ENCODE assay signal across 9 mouse cellular contexts in the genomic region with DNA sequence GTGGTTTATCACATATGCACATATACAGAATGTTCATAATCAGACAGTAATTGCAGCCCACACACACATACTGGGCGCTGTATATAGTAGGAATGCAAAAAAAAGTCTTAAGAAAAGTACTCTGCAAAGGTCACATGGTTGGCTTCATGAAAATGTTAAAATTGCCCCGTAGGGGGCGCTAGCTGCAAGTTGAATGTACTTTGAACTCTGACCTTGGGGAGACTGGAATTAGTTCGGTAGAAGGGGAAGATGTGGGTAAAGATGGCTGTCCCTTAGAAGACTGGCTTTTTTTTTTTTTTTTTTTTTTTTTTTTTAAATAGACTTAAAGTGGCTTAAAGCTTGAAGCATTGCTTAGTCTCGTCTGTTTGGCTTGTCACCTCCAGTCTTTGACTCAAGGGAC. TPM values are rescaled to one million over a fixed set of nuclear protein-coding genes. Genes with fewer than 3 reads are reported as not detected.
A peak's percentile ranks its signal among the peaks of the same experiment; 100 is the strongest.
DNase-seq lines count a peak whose midpoint lies in the region; ATAC-seq and TF ChIP-seq lines count a peak whose summit lies in the region.
"Had no signal": no experiment of that assay in that cellular context is flagged by ENCODE, and none has a peak within 500 bp of the region (broad histone marks: within the 10 kb centered on the region; RNA-seq: fewer than 3 reads in every experiment).

No protein-coding gene starts in this region.

- peak; percentile 59 for TF ChIP-seq CTCF in forebrain, postnatal 0 days (IDR thresholded peaks at IDR 0.05; ENCODE audit: low read depth)
- peak; percentile 67 for TF ChIP-seq CTCF in lung, embryonic 14.5 days (IDR thresholded peaks at IDR 0.05; ENCODE audit: low read depth)
- TF ChIP-seq CTCF in spleen, adult 2 months (IDR thresholded peaks at IDR 0.05; ENCODE audit: extremely low read depth, insufficient read depth, insufficient read length, insufficient replicate concordance): peak; percentile 29; the same call in 1 of the 2 replicates

- H3K4me2 ChIP-seq in forebrain, postnatal 0 days (ENCODE audit: low read depth): no peak overlapping the region
- H3K4me2 ChIP-seq in forebrain, embryonic 12.5 days: no peak overlapping the region
- no peak overlapping the region for H3K4me2 ChIP-seq in lung, embryonic 14.5 days
- H3K4me2 ChIP-seq: limb, embryonic 12.5 days had no signal

- H3K27me3 ChIP-seq in forebrain, postnatal 0 days (ENCODE audit: insufficient read depth, low read length): no peaks in the 10 kb centered on the region
- H3K27me3 ChIP-seq in forebrain, embryonic 12.5 days: no peaks in the 10 kb centered on the region
- no peaks in the 10 kb centered on the region for H3K27me3 ChIP-seq in lung, embryonic 14.5 days (ENCODE audit: insufficient read depth, low read length)
- H3K27me3 ChIP-seq in spleen, adult 2 months (ENCODE audit: control insufficient read depth, insufficient read depth, low read length): no peaks in the 10 kb centered on the region
- H3K27me3 ChIP-seq: limb, embryonic 12.5 days had no signal

- no peak overlapping the region for H3K27ac ChIP-seq in forebrain, postnatal 0 days (ENCODE audit: low read depth, low read length)
- H3K27ac ChIP-seq in forebrain, embryonic 12.5 days: no peak overlapping the region
- no peak overlapping the region for H3K27ac ChIP-seq in lung, embryonic 14.5 days (ENCODE audit: low read depth)
- no peak overlapping the region for H3K27ac ChIP-seq in spleen, adult 2 months (ENCODE audit: insufficient read depth, low read length)
- H3K27ac ChIP-seq: limb, embryonic 12.5 days had no signal

- H3K36me3 ChIP-seq in forebrain, postnatal 0 days (ENCODE audit: insufficient read depth): no peaks in the 10 kb centered on the region
- 0 out of 2 replicates have a peak, but pooled peaks cover 3% of the 10 kb centered on the region for H3K36me3 ChIP-seq in forebrain, embryonic 12.5 days (replicated peaks)
- no peaks in the 10 kb centered on the region for H3K36me3 ChIP-seq in lung, embryonic 14.5 days (ENCODE audit: insufficient read depth)
- no peaks in the 10 kb centered on the region for H3K36me3 ChIP-seq in spleen, adult 2 months (ENCODE audit: control insufficient read depth, insufficient read depth, low read length)
- H3K36me3 ChIP-seq: limb, embryonic 12.5 days had no signal

- peak; percentile 70 for DNase-seq in forebrain, postnatal 0 days
- DNase-seq in A20 (ENCODE audit: low read depth, low spot score): peak; percentile 83
- peak; percentile 59 for DNase-seq in adrenal gland, adult 8-10 months
- DNase-seq in embryo, embryonic 9.5 days (ENCODE audit: extremely low spot score): peak; percentile 63
- DNase-seq in lung, embryonic 14.5 days: peak; percentile 87
- peak; percentile 63 to 65 for DNase-seq in spleen, adult 2 months (ENCODE audit: low read depth in 1 of 2, low spot score in 2 of 2)

- H3K4me3 ChIP-seq in forebrain, postnatal 0 days (ENCODE audit: low read depth, low read length): no peak overlapping the region
- H3K4me3 ChIP-seq in forebrain, embryonic 12.5 days (replicated peaks): no peak overlapping the region
- no peak overlapping the region for H3K4me3 ChIP-seq in lung, embryonic 14.5 days (ENCODE audit: low read depth, low read length)
- no peak overlapping the region for H3K4me3 ChIP-seq in spleen, adult 2 months (ENCODE audit: extremely low read depth, insufficient read depth, insufficient read length)
- H3K4me3 ChIP-seq: limb, embryonic 12.5 days had no signal

- TF ChIP-seq POLR2A in spleen, adult 2 months (IDR thresholded peaks at IDR 0.05; ENCODE audit: low read depth, low read length): no peak

- 17% methylated on average over 5 of the region's 5 CpGs for WGBS in forebrain, postnatal 0 days
- 23% methylated on average over 5 of the region's 5 CpGs for WGBS in forebrain, embryonic 12.5 days
- WGBS in lung, embryonic 14.5 days: 15% methylated on average over 5 of the region's 5 CpGs
- 15% methylated on average over 5 of the region's 5 CpGs for WGBS in spleen, adult 2 months

- H3K9me3 ChIP-seq in forebrain, postnatal 0 days (ENCODE audit: low read length): no peaks in the 10 kb centered on the region
- H3K9me3 ChIP-seq in forebrain, embryonic 12.5 days: no peaks in the 10 kb centered on the region
- no peaks in the 10 kb centered on the region for H3K9me3 ChIP-seq in lung, embryonic 14.5 days (ENCODE audit: low read depth, low read length)
- H3K9me3 ChIP-seq: limb, embryonic 12.5 days had no signal

- H3K9ac ChIP-seq in forebrain, postnatal 0 days: no peak overlapping the region
- H3K9ac ChIP-seq in forebrain, embryonic 12.5 days: no peak overlapping the region
- no peak overlapping the region for H3K9ac ChIP-seq in lung, embryonic 14.5 days
- H3K9ac ChIP-seq: limb, embryonic 12.5 days had no signal

- H3K4me1 ChIP-seq in forebrain, postnatal 0 days (ENCODE audit: insufficient read depth): peaks cover 11% of the 10 kb centered on the region
- H3K4me1 ChIP-seq in forebrain, embryonic 12.5 days: peaks cover 20% of the 10 kb centered on the region
- H3K4me1 ChIP-seq in lung, embryonic 14.5 days (ENCODE audit: insufficient read depth): peaks cover 8% of the 10 kb centered on the region; the same call in 1 of the 2 replicates
- H3K4me1 ChIP-seq in spleen, adult 2 months (ENCODE audit: control insufficient read depth, insufficient read depth, insufficient read length): peaks cover 3% of the 10 kb centered on the region; the same call in 1 of the 2 replicates

- ATAC-seq in forebrain, postnatal 0 days: no peak
- ATAC-seq in forebrain, embryonic 12.5 days (ENCODE audit: low FRiP score): no peak
- peak; percentile 66 for ATAC-seq in inflammation-experienced regulatory T-cells, adult 6 months
- ATAC-seq in lung, embryonic 14.5 days (ENCODE audit: insufficient read depth): no peak

RNA-seq across cellular contexts. Expression of a gene that starts 28.4 kb away (rescaled TPM):
- total RNA-seq in forebrain, postnatal 0 days (2014; rRNA removed): 100 and 114 TPM in 2 replicates
- 50.3 and 59.5 TPM in 2 replicates for polyA plus RNA-seq in forebrain, postnatal 0 days (2015; fragmentation: Nextera tagmentation; extraction: Ambion mirVana)
- 78.8 and 82.1 TPM in 2 replicates for polyA plus RNA-seq in forebrain, embryonic 12.5 days (2016; fragmentation: Nextera tagmentation; extraction: Ambion mirVana)
- 10 to 100 TPM; 40.3 to 56.7 (median 46.7) TPM for total RNA-seq in adrenal gland, adult 8-10 months (2022)
- 10 to 100 TPM; 23.6 to 35.3 (median 32.0) TPM for polyA plus RNA-seq in inflammation-experienced regulatory T-cells, adult 6 months (2017; shearing (Covaris generic))
- polyA plus RNA-seq in lung, embryonic 14.5 days (2014; fragmentation: Nextera tagmentation; extraction: Ambion mirVana): 39.0 and 41.6 TPM in 2 replicates
- polyA plus RNA-seq in spleen, adult 2 months (2012; rRNA removed): 20.3 and 21.9 TPM in 2 replicates

RNA-seq across cellular contexts. Expression of a gene that starts 55.0 kb away (rescaled TPM):
- total RNA-seq in forebrain, postnatal 0 days (2014; rRNA removed): not detected in 2 replicates
- 0.22 TPM in 1 of 2 replicates, not detected in the other for polyA plus RNA-seq in forebrain, postnatal 0 days (2015; fragmentation: Nextera tagmentation; extraction: Ambion mirVana)
- polyA plus RNA-seq in forebrain, embryonic 12.5 days (2016; fragmentation: Nextera tagmentation; extraction: Ambion mirVana): not detected in 2 replicates
- total RNA-seq in adrenal gland, adult 8-10 months (2022): not detected
- not detected for polyA plus RNA-seq in inflammation-experienced regulatory T-cells, adult 6 months (2017; shearing (Covaris generic))
- polyA plus RNA-seq in lung, embryonic 14.5 days (2014; fragmentation: Nextera tagmentation; extraction: Ambion mirVana): not detected in 2 replicates
- polyA plus RNA-seq in spleen, adult 2 months (2012; rRNA removed): not detected in 2 replicates
- polyA plus RNA-seq: limb, embryonic 12.5 days had no signal
